ENCODE assay signal across 1 mouse cellular context in the genomic region with DNA sequence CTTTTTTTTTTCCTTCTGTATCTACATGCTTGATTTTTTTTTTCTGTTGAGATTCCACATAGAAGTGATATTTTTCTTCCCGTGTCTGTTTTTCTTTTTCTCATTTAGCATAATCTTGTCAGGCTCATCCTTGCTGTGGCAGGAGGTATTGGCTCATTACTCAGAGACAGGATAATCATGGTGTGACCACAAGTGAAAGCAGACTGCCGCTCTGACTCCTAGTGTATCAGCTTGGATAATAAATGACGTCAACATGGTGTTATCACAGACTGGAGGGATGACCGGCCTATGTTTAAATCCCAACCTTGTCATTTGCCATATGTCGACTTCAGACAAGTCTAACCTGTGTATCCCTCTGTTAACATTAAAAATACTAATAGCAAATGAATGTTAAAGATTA.
TF ChIP-seq lines count a peak whose summit lies in the region.

No protein-coding gene starts in this region.

TF ChIP-seq in myocyte, 11 proteins besides CTCF, POLR2A, EP300 and RAD21 (continued from another document):
- TF ChIP-seq USF1 (IDR thresholded peaks at IDR 0.05; ENCODE audit: low read depth) (no peak), TCF3 (IDR thresholded peaks at IDR 0.05; ENCODE audit: insufficient read length, low read depth) (no peak)
